Mouse (Mus musculus): Measurements from ENCODE around the gene Dus2.
"Not testable (repeated sequence)": the region's sequence is repeated elsewhere in the genome, so short reads cannot be mapped to it uniquely, and the experiment has no call there.

Dus2 gene

GRCm38 (mm10) chr8:105990856-105991387, at the start of gene Dus2:
Gene Dus2, plus strand, starts transcription at chr8:105991337.
- DNase-seq (ENCODE audit: low spot score): peak; percentile 58

GRCm38 (mm10) chr8:105942026-105942425, 49.1 kb upstream of the Dus2 start:
- no peak for DNase-seq (ENCODE audit: low spot score)

- no peak for DNase-seq (ENCODE audit: low spot score)
Observed at GRCm38 (mm10) chr8:105942542-105942941, 48.6 kb upstream of the Dus2 start.

- DNase-seq (ENCODE audit: low spot score): no peak
Observed at GRCm38 (mm10) chr8:105943321-105943739, 47.8 kb upstream of the Dus2 start, which contains the start of gene Lcat. Gene Lcat, minus strand, starts transcription at chr8:105943382.

- peak; percentile 43 for DNase-seq (ENCODE audit: low spot score)
Observed at GRCm38 (mm10) chr8:105949350-105949749, 41.8 kb upstream of the Dus2 start.

GRCm38 (mm10) chr8:105951057-105951659, 40.0 kb upstream of the Dus2 start:
- no peak for DNase-seq (ENCODE audit: low spot score)

GRCm38 (mm10) chr8:105956556-105956955, 34.6 kb upstream of the Dus2 start:
- no peak for DNase-seq (ENCODE audit: low spot score)

GRCm38 (mm10) chr8:105957813-105958212, 33.3 kb upstream of the Dus2 start:
- DNase-seq (ENCODE audit: low spot score): no peak

- DNase-seq (ENCODE audit: low spot score): peak; percentile 36
Observed at GRCm38 (mm10) chr8:105959350-105959749, 31.8 kb upstream of the Dus2 start.

- no peak for DNase-seq (ENCODE audit: low spot score)
Observed at GRCm38 (mm10) chr8:105961101-105961500, 30.0 kb upstream of the Dus2 start.

GRCm38 (mm10) chr8:105961536-105961935, 29.6 kb upstream of the Dus2 start:
- no peak for DNase-seq (ENCODE audit: low spot score)

- no peak for DNase-seq (ENCODE audit: low spot score)
Observed at GRCm38 (mm10) chr8:105964506-105965265, 26.5 kb upstream of the Dus2 start.

- DNase-seq (ENCODE audit: low spot score): peak; percentile 44
Observed at GRCm38 (mm10) chr8:105965266-105965904, 25.8 kb upstream of the Dus2 start.

GRCm38 (mm10) chr8:105965905-105966341, 25.2 kb upstream of the Dus2 start, which contains the start of gene Slc12a4:
Gene Slc12a4, minus strand, starts transcription at chr8:105966097.
- DNase-seq (ENCODE audit: low spot score): peak; percentile 73

- no peak for DNase-seq (ENCODE audit: low spot score)
Observed at GRCm38 (mm10) chr8:105966692-105967311, 24.3 kb upstream of the Dus2 start.

GRCm38 (mm10) chr8:105969367-105969766, 21.8 kb upstream of the Dus2 start:
- no peak for DNase-seq (ENCODE audit: low spot score)

GRCm38 (mm10) chr8:105971019-105971720, 20.0 kb upstream of the Dus2 start:
- no peak for DNase-seq (ENCODE audit: low spot score)

GRCm38 (mm10) chr8:105975363-105975762, 15.8 kb upstream of the Dus2 start:
- DNase-seq (ENCODE audit: low spot score): no peak

GRCm38 (mm10) chr8:105979325-105979724, 11.8 kb upstream of the Dus2 start, which contains the start of gene Dpep3:
Gene Dpep3, minus strand, starts transcription at chr8:105979429.
- no peak for DNase-seq (ENCODE audit: low spot score)

GRCm38 (mm10) chr8:105981146-105981545, 10.0 kb upstream of the Dus2 start:
- DNase-seq (ENCODE audit: low spot score): no peak

- DNase-seq (ENCODE audit: low spot score): not testable (repeated sequence)
Observed at GRCm38 (mm10) chr8:105983406-105983805, 7.7 kb upstream of the Dus2 start.
